ENCODE assay signal across 9 mouse cellular contexts in the genomic region with DNA sequence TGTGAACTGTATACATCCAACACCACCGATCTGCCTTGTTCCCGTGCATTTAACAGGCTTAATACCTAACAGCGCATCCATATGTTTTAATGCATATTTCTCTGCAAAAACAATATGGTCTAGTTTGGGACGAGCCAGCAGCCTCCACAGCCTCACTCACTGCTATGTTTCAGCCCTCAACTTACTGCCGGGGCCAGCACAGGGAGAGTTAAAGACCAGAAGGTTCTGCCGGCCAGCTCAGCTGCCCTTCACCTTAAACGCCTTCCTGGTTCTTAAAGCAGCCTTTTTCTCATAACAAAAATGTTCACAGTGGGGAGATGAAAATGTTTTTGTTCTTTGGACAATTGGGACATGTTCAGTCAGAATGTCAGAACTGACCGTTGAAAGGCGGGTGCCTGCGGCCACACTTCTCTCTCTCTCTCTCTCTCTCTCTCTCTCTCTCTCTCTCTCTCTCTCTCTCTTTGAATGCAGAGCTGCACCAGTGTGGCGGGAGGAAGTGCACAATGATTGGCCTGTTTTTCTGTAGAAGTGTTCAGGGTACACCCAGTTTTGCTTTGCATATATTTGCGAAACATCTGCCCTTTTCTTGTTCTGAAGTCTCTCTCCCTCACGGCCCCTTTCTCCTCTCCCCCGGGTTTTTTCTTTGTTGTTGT.
DNase-seq lines count a peak whose midpoint lies in the region; ATAC-seq and TF ChIP-seq lines count a peak whose summit lies in the region.
"Had no signal": no experiment of that assay in that cellular context is flagged by ENCODE, and none has a peak within 500 bp of the region (broad histone marks: within the 10 kb centered on the region; RNA-seq: fewer than 3 reads in every experiment).

No protein-coding gene starts in this region.

- no peaks in the 10 kb centered on the region for H3K27me3 ChIP-seq in lung, embryonic 14.5 days (ENCODE audit: insufficient read depth, low read length)
- H3K27me3 ChIP-seq in heart, embryonic 14.5 days (ENCODE audit: control insufficient read depth, insufficient read depth, low read length), result no peaks in the 10 kb centered on the region
- no peaks in the 10 kb centered on the region for H3K27me3 ChIP-seq in midbrain, embryonic 16.5 days (ENCODE audit: control insufficient read depth, insufficient read depth, low read depth, low read length)
- H3K27me3 ChIP-seq: liver, embryonic 13.5 days had no signal

- no peak overlapping the region for H3K9ac ChIP-seq in lung, embryonic 14.5 days
- peak overlapping the region; percentile 41 for H3K9ac ChIP-seq in heart, embryonic 14.5 days (ENCODE audit: low read length)
- no peak overlapping the region for H3K9ac ChIP-seq in midbrain, embryonic 16.5 days (ENCODE audit: low read depth, low read length)
- H3K9ac ChIP-seq: liver, embryonic 13.5 days had no signal

- DNase-seq in lung, embryonic 14.5 days, result peak; percentile 59
- DNase-seq in lung, postnatal 14 days, result no peak
- peak; percentile 70 for DNase-seq in adrenal gland, postnatal 14 days
- no peak for DNase-seq in layer of hippocampus, postnatal 10 days (ENCODE audit: low spot score in 2 of 2)
- no peak for DNase-seq in cerebellum, adult 18-20 months

- H3K4me3 ChIP-seq in lung, embryonic 14.5 days (ENCODE audit: low read depth, low read length), result no peak overlapping the region
- H3K4me3 ChIP-seq in heart, embryonic 14.5 days (ENCODE audit: control insufficient read depth in 1 of 2, insufficient read depth in 1 of 2, low read depth in 1 of 2, low read length in 2 of 2), result no peak overlapping the region
- H3K4me3 ChIP-seq in midbrain, embryonic 16.5 days (ENCODE audit: low read depth, low read length), result no peak overlapping the region
- H3K4me3 ChIP-seq: liver, embryonic 13.5 days had no signal

- 48% methylated on average over 14 of the region's 14 CpGs for whole genome bisulfite sequencing in lung, embryonic 14.5 days
- WGBS in heart, embryonic 14.5 days, result 47% methylated on average over 14 of the region's 14 CpGs
- 25% methylated on average over 14 of the region's 14 CpGs for WGBS in midbrain, embryonic 16.5 days

- peaks cover 20% of the 10 kb centered on the region for H3K4me1 ChIP-seq in lung, embryonic 14.5 days (ENCODE audit: insufficient read depth)
- H3K4me1 ChIP-seq in heart, embryonic 14.5 days (ENCODE audit: control insufficient read depth in 2 of 2, insufficient read depth in 2 of 2, low read length in 2 of 2), result peaks cover 14 to 56% of the 10 kb centered on the region in 2 experiments
- H3K4me1 ChIP-seq in midbrain, embryonic 16.5 days (ENCODE audit: control insufficient read depth, insufficient read depth, low read length), result peaks cover 23% of the 10 kb centered on the region
- H3K4me1 ChIP-seq: liver, embryonic 13.5 days had no signal

- no peak; the same call in 1 of the 2 replicates for ATAC-seq in lung, embryonic 14.5 days (ENCODE audit: insufficient read depth)
- no peak for ATAC-seq in heart, embryonic 14.5 days (ENCODE audit: insufficient number of reproducible peaks, insufficient read depth, low FRiP score, low read depth)
- ATAC-seq in midbrain, embryonic 16.5 days, result peak; percentile 55; the same call in 1 of the 2 replicates
- no peak for ATAC-seq in erythroblast, adult 5-6 weeks (replicated peaks; ENCODE audit: low FRiP score, poor library complexity, severe bottlenecking)

- no peaks in the 10 kb centered on the region for H3K9me3 ChIP-seq in lung, embryonic 14.5 days (ENCODE audit: low read depth, low read length)
- no peaks in the 10 kb centered on the region for H3K9me3 ChIP-seq in heart, embryonic 14.5 days (ENCODE audit: control insufficient read depth, low read length)
- H3K9me3 ChIP-seq in midbrain, embryonic 16.5 days (replicated peaks; ENCODE audit: control insufficient read depth, low read length, poor library complexity, severe bottlenecking), result no peaks in the 10 kb centered on the region
- H3K9me3 ChIP-seq: liver, embryonic 13.5 days had no signal

- TF ChIP-seq CTCF in lung, embryonic 14.5 days (IDR thresholded peaks at IDR 0.05; ENCODE audit: low read depth), result no peak

- no peaks in the 10 kb centered on the region for H3K36me3 ChIP-seq in lung, embryonic 14.5 days (ENCODE audit: insufficient read depth)
- peaks cover 13% of the 10 kb centered on the region for H3K36me3 ChIP-seq in heart, embryonic 14.5 days (ENCODE audit: control insufficient read depth, insufficient read depth, low read length)
- H3K36me3 ChIP-seq in midbrain, embryonic 16.5 days (ENCODE audit: control insufficient read depth, insufficient read depth, low read length), result no peaks in the 10 kb centered on the region
- H3K36me3 ChIP-seq: liver, embryonic 13.5 days had no signal

- H3K27ac ChIP-seq in lung, embryonic 14.5 days (ENCODE audit: low read depth), result peak overlapping the region; percentile 10; the same call in 1 of the 2 replicates
- peak overlapping the region; percentile 15 to 64 for H3K27ac ChIP-seq in heart, embryonic 14.5 days (replicated peaks in 1 of 2; ENCODE audit: control insufficient read depth in 1 of 2, insufficient read depth in 1 of 2, low read depth in 2 of 2, low read length in 2 of 2)
- peak overlapping the region; percentile 58 for H3K27ac ChIP-seq in midbrain, embryonic 16.5 days (ENCODE audit: low read length)
- H3K27ac ChIP-seq: liver, embryonic 13.5 days had no signal

- no peak overlapping the region for H3K4me2 ChIP-seq in lung, embryonic 14.5 days
- 0 out of 2 replicates have a peak overlapping the region, but pooled peaks have one; percentile 4 for H3K4me2 ChIP-seq in heart, embryonic 14.5 days (ENCODE audit: low read length)
- 0 out of 2 replicates have a peak overlapping the region, but pooled peaks have one; percentile 15 for H3K4me2 ChIP-seq in midbrain, embryonic 16.5 days (ENCODE audit: low read length)
- H3K4me2 ChIP-seq: liver, embryonic 13.5 days had no signal

Comparison
In these comparisons a context has a peak if more than half of its experiments do, and no peak if none do; other contexts are left out.
1. DNase-seq: peak in lung, embryonic 14.5 days (single experiment) and adrenal gland, postnatal 14 days (single experiment); none in lung, postnatal 14 days (single experiment), layer of hippocampus, postnatal 10 days (0 of 2) and cerebellum, adult 18-20 months (0 of 2).
2. Peak in every context shown above with its lines, with median percentiles within 50 percentile points of each other: H3K27ac ChIP-seq.